Mouse (Mus musculus) heart, embryonic 12.5 days (tissue): Measurements from ENCODE around the gene Orai1. TPM values are rescaled to one million over a fixed set of nuclear protein-coding genes. Genes with fewer than 3 reads are reported as not detected.
A peak's percentile ranks its signal among the peaks of the same experiment; 100 is the strongest.

Source experiments
- ATAC-seq: fragments of 200-750 bp; cut with Nextera tagmentation; 2 replicates; pipeline ENCODE4 v1.8.0; 2017; ENCODE audit warnings: moderate TSS enrichment, moderate library complexity; ENCODE audit not compliant: insufficient number of reproducible peaks, low FRiP score
- H3K27ac ChIP-seq: fragments of 300-500 bp; sonication (generic); 2 replicates; pipeline ENCODE4 v1.5.1; 2016; ENCODE audit warnings: mild to moderate bottlenecking, moderate library complexity; ENCODE audit not compliant: poor library complexity, severe bottlenecking
- H3K27me3 ChIP-seq: fragments of 300-500 bp; sonication (generic); replicated peaks from 2 replicates; pipeline ENCODE4 v1.6.1; 2016; ENCODE audit warnings: mild to moderate bottlenecking, moderate library complexity
- H3K36me3 ChIP-seq: fragments of 300-500 bp; sonication (generic); 2 replicates; pipeline ENCODE4 v1.6.1; 2016; ENCODE audit warnings: mild to moderate bottlenecking, moderate library complexity
- H3K4me1 ChIP-seq: fragments of 300-500 bp; sonication (generic); replicated peaks from 2 replicates; pipeline ENCODE4 v1.6.1; 2016; ENCODE audit warnings: mild to moderate bottlenecking
- H3K4me2 ChIP-seq: fragments of 300-500 bp; sonication (generic); 2 replicates; pipeline ENCODE4 v1.6.1; 2016; ENCODE audit warnings: mild to moderate bottlenecking, moderate library complexity
- H3K4me3 ChIP-seq: fragments of 300-500 bp; sonication (generic); 2 replicates; pipeline ENCODE4 v1.5.1; 2016; ENCODE audit warnings: mild to moderate bottlenecking
- H3K9ac ChIP-seq: fragments of 300-500 bp; sonication (generic); 2 replicates; pipeline ENCODE4 v1.6.1; 2016; ENCODE audit warnings: mild to moderate bottlenecking, moderate library complexity
- H3K9me3 ChIP-seq: fragments of 300-500 bp; sonication (generic); replicated peaks from 2 replicates; pipeline ENCODE4 v1.6.1; 2016; ENCODE audit warnings: mild to moderate bottlenecking, moderate library complexity
- WGBS: fragments of 180-500 bp; shearing (Covaris S2); methylation state at CpG from one replicate; pipeline ENCODE4 v1.1.7; 2016; 5-methylcytosine and 5-hydroxymethylcytosine counted together
- polyA plus RNA-seq: library from polyadenylated mRNA; unstranded; fragments of >200 nt; fragmentation: Nextera tagmentation; extraction: Ambion mirVana; gene quantifications from 2 replicates; pipeline ENCODE4 v1.2.1, GENCODE M21; 2016

Orai1 gene
- polyA plus RNA-seq, 1 experiment from 2014 or later = 22.8 TPM

- no peak overlapping the region for H3K27ac ChIP-seq
- no peak overlapping the region for H3K4me2 ChIP-seq
- peaks cover 9% of the 10 kb centered on the region; the same call in 1 of the 2 replicates for H3K4me1 ChIP-seq
- H3K36me3 ChIP-seq = peaks cover 24% of the 10 kb centered on the region
- 87% methylated on average over 4 of the region's 4 CpGs for WGBS
- no peaks in the 10 kb centered on the region for H3K27me3 ChIP-seq
- ATAC-seq = no peak
- H3K9ac ChIP-seq = no peak overlapping the region
- no peak overlapping the region for H3K4me3 ChIP-seq
- H3K9me3 ChIP-seq = no peaks in the 10 kb centered on the region
Measured at GRCm38 (mm10) chr5:123035089-123035488, 20.2 kb downstream of the Orai1 start.

GRCm38 (mm10) chr5:123035564-123035963, 20.7 kb downstream of the Orai1 start:
- Histone ChIP-seq H3K9ac (no peak overlapping the region), H3K27ac (no peak overlapping the region), H3K27me3 (no peaks in the 10 kb centered on the region), H3K4me2 (no peak overlapping the region), H3K4me1 (peaks cover 9% of the 10 kb centered on the region; the same call in 1 of the 2 replicates), H3K36me3 (peaks cover 19% of the 10 kb centered on the region), H3K4me3 (no peak overlapping the region), H3K9me3 (no peaks in the 10 kb centered on the region)
- ATAC-seq = no peak
- WGBS = 36% methylated on average over 6 of the region's 6 CpGs

GRCm38 (mm10) chr5:123038115-123038514, 23.2 kb downstream of the Orai1 start:
- no peak overlapping the region for H3K4me3 ChIP-seq
- no peaks in the 10 kb centered on the region for H3K9me3 ChIP-seq
- 79% methylated on average over 5 of the region's 5 CpGs for whole genome bisulfite sequencing
- no peaks in the 10 kb centered on the region for H3K27me3 ChIP-seq
- peaks cover 13% of the 10 kb centered on the region; the same call in 1 of the 2 replicates for H3K4me1 ChIP-seq
- H3K36me3 ChIP-seq = no peaks in the 10 kb centered on the region
- no peak overlapping the region for H3K4me2 ChIP-seq
- ATAC-seq = no peak
- H3K9ac ChIP-seq = no peak overlapping the region
- H3K27ac ChIP-seq = no peak overlapping the region

GRCm38 (mm10) chr5:123039120-123039752, 24.4 kb downstream of the Orai1 start:
- ATAC-seq = peak; percentile 82
- Histone ChIP-seq H3K9me3 (no peaks in the 10 kb centered on the region), H3K36me3 (no peaks in the 10 kb centered on the region), H3K9ac (peak overlapping the region; percentile 49; the same call in 1 of the 2 replicates), H3K4me1 (peaks cover 13% of the 10 kb centered on the region; the same call in 1 of the 2 replicates), H3K4me3 (peak overlapping the region; percentile 44), H3K27ac (no peak overlapping the region), H3K4me2 (peak overlapping the region; percentile 80), H3K27me3 (no peaks in the 10 kb centered on the region)
- 3% methylated on average over 25 of the region's 25 CpGs for WGBS

- Histone ChIP-seq H3K4me2 (no peak overlapping the region), H3K36me3 (no peaks in the 10 kb centered on the region), H3K27me3 (no peaks in the 10 kb centered on the region), H3K4me3 (no peak overlapping the region), H3K9me3 (no peaks in the 10 kb centered on the region), H3K4me1 (peaks cover 17% of the 10 kb centered on the region; the same call in 1 of the 2 replicates), H3K9ac (no peak overlapping the region), H3K27ac (no peak overlapping the region; the same call in 1 of the 2 replicates)
- WGBS = 23% methylated on average over 7 of the region's 7 CpGs
- no peak for ATAC-seq
Measured at GRCm38 (mm10) chr5:123040796-123041195, 25.9 kb downstream of the Orai1 start.

GRCm38 (mm10) chr5:123043856-123044255, 29.0 kb downstream of the Orai1 start:
- Histone ChIP-seq H3K27ac (no peak overlapping the region), H3K9me3 (no peaks in the 10 kb centered on the region), H3K4me1 (peaks cover 16% of the 10 kb centered on the region; the same call in 1 of the 2 replicates), H3K36me3 (no peaks in the 10 kb centered on the region), H3K4me2 (no peak overlapping the region), H3K27me3 (no peaks in the 10 kb centered on the region), H3K9ac (no peak overlapping the region), H3K4me3 (no peak overlapping the region)
- ATAC-seq = no peak
- WGBS = 22% methylated on average over 7 of the region's 7 CpGs

- H3K27me3 ChIP-seq = no peaks in the 10 kb centered on the region
- peaks cover 13% of the 10 kb centered on the region; the same call in 1 of the 2 replicates for H3K4me1 ChIP-seq
- H3K36me3 ChIP-seq = no peaks in the 10 kb centered on the region
- H3K9ac ChIP-seq = no peak overlapping the region
- H3K9me3 ChIP-seq = no peaks in the 10 kb centered on the region
- WGBS = 24% methylated on average over 9 of the region's 9 CpGs
- no peak for ATAC-seq
- H3K4me3 ChIP-seq = no peak overlapping the region
- H3K27ac ChIP-seq = no peak overlapping the region
- no peak overlapping the region for H3K4me2 ChIP-seq
Measured at GRCm38 (mm10) chr5:123045561-123046295, 30.9 kb downstream of the Orai1 start.

GRCm38 (mm10) chr5:123046916-123047315, 32.0 kb downstream of the Orai1 start, which contains the start of gene Morn3:
Gene Morn3, minus strand, starts transcription at chr5:123047016.
- no peak within 1 kb of the TSS for H3K9ac ChIP-seq
- no peaks in the 10 kb centered on the region for H3K36me3 ChIP-seq
- ATAC-seq = no peak
- WGBS = 73% methylated on average over 3 of the region's 3 CpGs
- no peaks in the 10 kb centered on the region for H3K27me3 ChIP-seq
- no peak within 1 kb of the TSS for H3K4me3 ChIP-seq
- 0 out of 2 replicates have a peak, but pooled peaks cover 5% of the 10 kb centered on the region for H3K9me3 ChIP-seq
- H3K4me2 ChIP-seq = no peak within 1 kb of the TSS
- no peak within 1 kb of the TSS for H3K27ac ChIP-seq
- peaks cover 9% of the 10 kb centered on the region; the same call in 1 of the 2 replicates for H3K4me1 ChIP-seq

- whole genome bisulfite sequencing = 6% methylated on average over 12 of the region's 12 CpGs
- Histone ChIP-seq H3K36me3 (no peaks in the 10 kb centered on the region), H3K9me3 (0 out of 2 replicates have a peak, but pooled peaks cover 8% of the 10 kb centered on the region), H3K4me3 (peak overlapping the region; percentile 12), H3K27me3 (no peaks in the 10 kb centered on the region), H3K4me2 (peak overlapping the region; percentile 60), H3K4me1 (peaks cover 9% of the 10 kb centered on the region; the same call in 1 of the 2 replicates), H3K9ac (peak overlapping the region; percentile 51), H3K27ac (no peak overlapping the region)
- ATAC-seq = no peak
Measured at GRCm38 (mm10) chr5:123049271-123049670, 34.4 kb downstream of the Orai1 start.

- Histone ChIP-seq H3K4me3 (no peak overlapping the region), H3K27me3 (no peaks in the 10 kb centered on the region), H3K9me3 (0 out of 2 replicates have a peak, but pooled peaks cover 8% of the 10 kb centered on the region), H3K9ac (no peak overlapping the region), H3K4me2 (no peak overlapping the region), H3K36me3 (no peaks in the 10 kb centered on the region), H3K4me1 (peaks cover 5% of the 10 kb centered on the region; the same call in 1 of the 2 replicates), H3K27ac (no peak overlapping the region)
- ATAC-seq = no peak
- WGBS = 80% methylated on average over 9 of the region's 9 CpGs
Measured at GRCm38 (mm10) chr5:123050918-123051317, 36.0 kb downstream of the Orai1 start.

GRCm38 (mm10) chr5:123051736-123052135, 36.9 kb downstream of the Orai1 start:
- Histone ChIP-seq H3K36me3 (no peaks in the 10 kb centered on the region), H3K4me2 (no peak overlapping the region), H3K9me3 (0 out of 2 replicates have a peak, but pooled peaks cover 8% of the 10 kb centered on the region), H3K4me1 (peaks cover 5% of the 10 kb centered on the region; the same call in 1 of the 2 replicates), H3K4me3 (no peak overlapping the region), H3K27me3 (no peaks in the 10 kb centered on the region), H3K9ac (no peak overlapping the region), H3K27ac (no peak overlapping the region)
- 69% methylated on average over 5 of the region's 5 CpGs for WGBS
- no peak for ATAC-seq
